Mouse (Mus musculus): ENCODE data around the gene Ddit4l.

GRCm38 (mm10) chr3:137586376-137586969, 34.9 kb upstream of the Ddit4l start:
- TF ChIP-seq CTCF (IDR thresholded peaks at IDR 0.05; ENCODE audit: borderline replicate concordance, insufficient read depth, low read depth, low read length) (no peak), POLR2A (IDR thresholded peaks at IDR 0.05; ENCODE audit: borderline replicate concordance, insufficient read depth, low read length) (no peak)

All from cerebellum, adult 2 months (tissue).